Mouse (Mus musculus): ENCODE results near the gene Taf1.

Gene Taf1

DNA sequence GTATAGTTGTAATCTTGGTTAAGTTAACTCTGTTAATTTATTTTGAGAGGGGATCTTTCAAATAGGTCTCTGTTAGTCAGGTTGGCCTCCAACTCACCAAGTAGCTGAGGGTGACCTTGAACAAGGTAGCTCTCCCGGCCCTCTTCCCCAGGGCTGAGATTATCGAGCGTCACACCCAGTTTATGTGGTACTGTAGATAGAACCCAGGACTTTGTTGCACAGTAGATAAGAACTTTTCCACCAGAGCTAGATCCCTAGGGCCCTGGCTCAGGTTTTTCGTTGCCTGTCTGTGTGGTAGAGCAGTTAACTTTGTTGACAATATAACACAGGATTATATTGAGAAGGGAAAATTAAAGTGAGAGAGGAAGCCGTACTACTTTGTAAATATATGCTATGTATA lies 114.1 kb downstream of the Taf1 start:
- no peak for DNase-seq (ENCODE audit: extremely low read depth, low read depth, low spot score)
